Mouse (Mus musculus) B cell, adult (primary cell): ENCODE data around the gene Susd4. TPM values are rescaled to one million over a fixed set of nuclear protein-coding genes. Genes with fewer than 3 reads are reported as not detected.

Experiments
- total RNA-seq: library from RNA; stranded (reverse); gene quantifications from 4 replicates; pipeline ENCODE4 v1.2.4, GENCODE M21; 2023; ENCODE audit not compliant: inconsistent age

Gene Susd4
- 0.19 TPM in 1 of 4 replicates, not detected in the others for total RNA-seq

DNA sequence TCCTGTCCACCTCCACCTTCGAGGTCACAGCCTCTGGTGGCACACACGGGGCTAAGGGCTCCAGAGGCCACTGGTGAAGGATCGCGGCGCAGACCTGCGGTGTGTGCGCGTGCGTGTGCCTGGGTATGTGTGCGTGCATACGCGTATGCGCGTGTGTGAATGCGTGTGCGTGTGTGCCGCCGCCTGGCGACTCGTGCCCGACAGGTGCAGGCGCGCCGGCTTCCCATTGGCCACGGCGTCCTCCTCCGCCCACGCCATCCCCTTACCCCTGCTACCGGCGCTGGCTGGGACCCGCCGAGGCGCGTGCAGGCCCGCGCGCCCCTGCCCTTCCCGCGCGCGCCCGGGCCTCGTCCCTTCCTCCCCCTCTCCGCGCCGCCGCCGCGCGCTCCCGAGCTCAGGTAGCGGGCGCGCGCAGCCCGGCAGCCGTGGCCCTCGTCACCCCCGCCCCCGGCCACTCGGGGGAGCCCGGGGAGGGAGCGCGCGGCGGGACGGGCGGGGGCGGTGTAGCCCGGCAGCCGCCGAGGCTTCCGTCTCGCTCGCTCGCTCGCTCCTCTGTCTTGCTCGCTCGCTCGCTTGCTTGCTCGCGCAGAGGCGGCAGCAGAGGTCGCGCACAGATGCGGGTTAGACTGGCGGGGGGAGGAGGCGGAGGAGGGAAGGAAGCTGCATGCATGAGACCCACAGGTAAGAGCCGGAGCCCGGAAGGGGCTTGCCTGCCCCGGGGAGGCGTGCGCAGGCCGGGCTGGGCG is at the start of gene Susd4:
Gene Susd4, plus strand, starts transcription at position 145 of the 746 bp plus-strand sequence.

DNA sequence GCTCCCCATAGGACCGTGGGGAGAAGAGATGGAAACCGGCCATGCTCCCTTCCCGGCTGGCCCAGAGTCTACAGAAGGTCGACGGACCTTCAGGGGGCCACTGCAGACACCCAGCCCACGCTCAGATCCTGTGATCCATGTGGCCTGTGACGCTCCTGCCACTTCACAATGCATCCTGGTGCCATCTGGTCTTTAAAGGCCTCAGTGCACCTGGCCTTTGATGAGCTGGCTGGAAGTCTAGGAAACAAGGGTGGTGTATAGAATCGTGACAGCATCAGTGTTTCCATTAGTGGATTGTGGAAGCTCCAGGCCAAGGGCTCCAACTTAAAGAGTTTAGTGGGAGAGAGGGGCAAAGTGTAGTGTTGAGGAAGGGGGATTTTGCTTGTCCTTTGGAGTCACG is 14.6 kb upstream of the Susd4 start, which contains the start of gene Ccdc185:
Gene Ccdc185, minus strand, starts transcription at position 101 of the 400 bp plus-strand sequence.

Other genes starting within 250 kb of the Susd4 start
- 23.9 to 37.6 TPM (median 28.2 TPM) in 4 replicates for gene Capn2, start 246.3 kb upstream of the Susd4 start, total RNA-seq
- not detected in 4 replicates for gene Capn8, start 198.9 kb upstream of the Susd4 start, total RNA-seq
- not detected in 4 replicates for gene Ccdc185, start 14.7 kb upstream of the Susd4 start, total RNA-seq
- not detected in 4 replicates for gene Tlr5, start 190.9 kb downstream of the Susd4 start, total RNA-seq